Mouse (Mus musculus) macrophage (primary cell): ENCODE measurements around the gene Fam53b. TPM values are rescaled to one million over a fixed set of nuclear protein-coding genes. Genes with fewer than 3 reads are reported as not detected.
A peak's percentile ranks its signal among the peaks of the same experiment; 100 is the strongest.

Source experiments
- H3K27ac ChIP-seq: fragments of 350-480 bp; formaldehyde crosslinking; 2 replicates; pipeline ENCODE4 v1.9.0; 2021
- H3K36me3 ChIP-seq: fragments of 350-480 bp; formaldehyde crosslinking; 2 replicates; pipeline ENCODE4 v1.9.0; 2021; ENCODE audit errors: inconsistent target
- H3K4me3 ChIP-seq: fragments of 350-480 bp; formaldehyde crosslinking; 2 replicates; pipeline ENCODE4 v1.9.0; 2021; ENCODE audit errors: inconsistent target
- H3K79me2 ChIP-seq: fragments of 350-480 bp; formaldehyde crosslinking; 2 replicates; pipeline ENCODE4 v1.9.0; 2021; ENCODE audit errors: inconsistent target
- WGBS: methylation state at CpG from one replicate; pipeline ENCODE4 v1.1.7; 2026; ENCODE audit warnings: inconsistent platforms; ENCODE audit not compliant: missing documents; 5-methylcytosine and 5-hydroxymethylcytosine counted together
- polyA plus RNA-seq: library from polyadenylated mRNA; stranded (reverse); fragments of 250-400 nt; gene quantifications from 3 replicates; pipeline ENCODE4 v1.2.4, GENCODE M21; 2018; ENCODE audit warnings: inconsistent platforms

The Fam53b gene
- polyA plus RNA-seq, 1 experiment from 2014 or later, result 28.5 TPM

DNA sequence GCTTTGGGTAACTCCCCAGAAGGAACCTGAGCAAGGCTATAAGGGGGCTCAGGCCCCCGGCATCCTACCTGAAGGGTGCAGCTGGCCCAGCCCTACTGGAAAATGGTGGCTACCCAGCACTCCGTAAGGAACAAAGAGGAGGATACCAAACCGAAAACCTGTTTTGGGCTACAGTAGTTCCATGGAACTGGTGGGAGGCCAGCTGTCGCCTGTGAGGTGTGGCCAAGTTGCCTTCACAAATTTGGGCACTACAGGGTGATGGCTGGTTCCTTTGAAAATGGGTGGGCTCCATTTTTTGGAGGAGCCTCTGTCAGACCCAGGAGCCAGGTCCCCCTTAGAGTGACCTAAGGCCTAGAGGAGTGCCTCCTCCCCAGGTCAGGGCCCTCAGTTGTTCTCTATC lies 98.4 kb downstream of the Fam53b start:
- peaks cover 41% of the 10 kb centered on the region; the same call in 1 of the 2 replicates for H3K79me2 ChIP-seq
- 94% methylated on average over 4 of the region's 4 CpGs for WGBS
- peak overlapping the region; percentile 100 for H3K27ac ChIP-seq
- no peak overlapping the region for H3K4me3 ChIP-seq
- H3K36me3 ChIP-seq, result no peaks in the 10 kb centered on the region; the same call in 1 of the 2 replicates

DNA sequence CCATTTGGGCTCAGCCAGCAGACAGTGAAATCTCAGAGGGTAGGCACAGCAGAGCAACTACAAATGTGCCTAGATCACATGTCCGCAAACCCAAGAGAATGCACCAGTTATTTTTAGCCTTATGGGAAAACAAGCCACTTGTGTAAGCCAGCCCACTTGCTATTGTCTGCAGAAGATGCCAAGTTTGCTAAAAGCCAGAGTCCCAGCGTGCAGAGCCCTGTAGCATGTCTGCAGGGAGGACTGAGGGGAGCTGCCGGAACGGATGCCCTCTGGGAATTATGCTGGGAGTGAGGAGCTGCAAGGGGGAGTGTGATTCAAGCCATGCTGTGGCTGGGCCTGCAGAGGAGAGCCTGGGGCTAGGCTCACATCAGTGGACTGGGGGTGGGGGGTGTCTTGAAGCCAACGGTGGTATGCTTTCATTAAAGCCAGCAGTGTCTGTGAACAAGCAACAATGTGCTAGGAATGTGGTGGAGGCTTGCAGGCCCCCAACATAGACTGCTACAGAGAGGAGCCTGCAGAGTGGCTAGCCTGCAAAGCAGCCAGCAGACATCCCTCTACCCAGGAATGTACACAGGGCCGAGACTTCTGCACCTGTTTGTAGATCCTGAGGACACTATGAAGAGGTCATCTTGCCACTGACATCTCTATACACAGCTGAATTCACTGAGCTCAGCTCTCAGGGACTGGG lies 99.3 kb downstream of the Fam53b start:
- H3K27ac ChIP-seq, result peak overlapping the region; percentile 100
- WGBS, result 26% methylated on average over 6 of the region's 6 CpGs
- H3K36me3 ChIP-seq, result no peaks in the 10 kb centered on the region; the same call in 1 of the 2 replicates

DNA sequence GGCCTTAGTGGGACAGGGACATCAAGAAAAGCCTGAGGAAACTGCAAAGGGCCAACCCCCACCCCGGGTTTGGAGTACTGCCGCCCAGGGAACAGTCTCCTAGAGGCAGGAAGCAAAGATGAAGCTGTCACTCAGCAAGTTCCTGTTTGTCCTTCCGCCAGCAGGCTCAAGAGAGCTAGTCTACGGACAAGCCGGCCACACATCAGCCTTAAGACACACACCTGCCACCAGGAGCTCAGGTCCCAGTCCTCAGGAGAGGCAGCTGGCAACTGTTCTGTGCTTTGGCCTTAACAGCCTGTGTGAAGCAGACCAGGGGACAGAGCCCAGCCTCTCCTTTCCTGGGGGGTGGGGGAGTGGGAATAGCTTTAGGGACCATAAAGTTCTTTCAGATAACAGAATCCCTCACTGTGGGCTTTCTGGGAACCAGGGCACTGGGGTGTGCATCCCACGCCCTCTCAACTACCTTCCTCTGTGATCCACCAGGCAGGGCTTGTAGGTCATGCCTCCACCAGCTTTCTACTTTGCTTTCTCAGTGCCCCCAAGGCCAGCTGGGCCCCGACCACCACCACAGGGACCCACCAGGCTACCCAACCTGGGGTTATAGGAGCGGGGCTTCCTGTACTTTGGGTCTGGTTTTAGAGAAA lies 100.1 kb downstream of the Fam53b start:
- H3K79me2 ChIP-seq, result peaks cover 32% of the 10 kb centered on the region; the same call in 1 of the 2 replicates
- no peak overlapping the region for H3K4me3 ChIP-seq
- 19% methylated on average over 8 of the region's 8 CpGs for WGBS
- no peaks in the 10 kb centered on the region; the same call in 1 of the 2 replicates for H3K36me3 ChIP-seq
- H3K27ac ChIP-seq, result peak overlapping the region; percentile 100

More for the DNA sequence above, 99.3 kb downstream of the Fam53b start:
- Histone ChIP-seq H3K4me3 (no peak overlapping the region), H3K79me2 (peaks cover 40% of the 10 kb centered on the region; the same call in 1 of the 2 replicates)

DNA sequence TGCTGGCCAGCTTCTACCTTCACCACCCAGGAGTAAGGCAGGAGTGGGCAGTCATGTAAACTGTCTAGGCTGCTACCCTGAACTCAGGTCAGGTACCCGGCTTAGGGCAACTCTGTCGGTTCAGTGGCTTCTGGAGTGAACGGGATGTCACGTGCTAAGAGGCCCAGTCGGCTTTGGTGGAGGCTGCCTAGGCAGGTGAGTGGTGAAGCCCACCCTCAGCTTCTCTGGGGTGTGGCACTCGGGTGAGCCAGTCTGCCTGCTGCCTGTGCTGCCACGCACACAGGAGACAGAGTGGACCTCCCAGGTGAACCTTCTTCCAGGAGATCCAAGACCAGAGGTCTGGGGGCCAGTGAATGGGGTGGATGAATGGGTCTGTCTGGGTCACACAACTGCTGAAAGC lies 100.7 kb downstream of the Fam53b start:
- Histone ChIP-seq H3K79me2 (peaks cover 26% of the 10 kb centered on the region; the same call in 1 of the 2 replicates), H3K36me3 (no peaks in the 10 kb centered on the region; the same call in 1 of the 2 replicates), H3K4me3 (no peak overlapping the region), H3K27ac (peak overlapping the region; percentile 100)
- 75% methylated on average over 7 of the region's 7 CpGs for WGBS

DNA sequence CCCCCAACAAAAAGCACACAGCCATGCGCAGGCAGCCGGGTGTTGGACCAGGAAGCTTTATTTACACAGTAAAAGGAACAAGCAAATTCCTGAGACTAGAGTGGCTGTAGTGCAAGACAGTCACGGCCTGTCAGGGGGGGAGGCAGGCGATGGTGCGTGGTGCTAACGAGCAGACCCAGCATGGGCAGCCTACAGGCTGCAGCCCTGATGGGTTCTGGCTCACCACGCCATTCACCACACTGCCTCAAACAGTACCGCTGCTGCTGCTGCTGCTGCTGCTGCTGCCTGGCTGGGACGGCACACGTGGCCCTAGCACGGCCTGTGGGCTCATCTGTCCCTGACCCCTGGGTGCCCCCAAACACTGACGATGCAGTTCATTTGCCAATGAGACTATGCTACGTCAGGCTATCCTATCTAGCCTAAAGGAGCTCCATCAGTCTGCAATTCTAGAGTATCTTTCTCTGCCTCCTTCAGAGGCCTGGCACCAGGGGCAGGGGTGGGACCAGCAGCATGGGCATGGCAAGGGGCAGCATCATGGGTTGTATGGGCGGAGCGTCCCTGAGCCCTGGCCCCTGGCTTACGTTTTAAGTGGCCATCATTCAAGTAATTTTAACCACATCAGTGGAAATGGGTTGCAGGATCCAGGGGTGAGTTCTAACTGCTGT lies 101.5 kb downstream of the Fam53b start:
- Histone ChIP-seq H3K79me2 (peaks cover 18% of the 10 kb centered on the region; the same call in 1 of the 2 replicates), H3K27ac (no peak overlapping the region), H3K4me3 (no peak overlapping the region), H3K36me3 (no peaks in the 10 kb centered on the region; the same call in 1 of the 2 replicates)
- WGBS, result 84% methylated on average over 16 of the region's 16 CpGs

DNA sequence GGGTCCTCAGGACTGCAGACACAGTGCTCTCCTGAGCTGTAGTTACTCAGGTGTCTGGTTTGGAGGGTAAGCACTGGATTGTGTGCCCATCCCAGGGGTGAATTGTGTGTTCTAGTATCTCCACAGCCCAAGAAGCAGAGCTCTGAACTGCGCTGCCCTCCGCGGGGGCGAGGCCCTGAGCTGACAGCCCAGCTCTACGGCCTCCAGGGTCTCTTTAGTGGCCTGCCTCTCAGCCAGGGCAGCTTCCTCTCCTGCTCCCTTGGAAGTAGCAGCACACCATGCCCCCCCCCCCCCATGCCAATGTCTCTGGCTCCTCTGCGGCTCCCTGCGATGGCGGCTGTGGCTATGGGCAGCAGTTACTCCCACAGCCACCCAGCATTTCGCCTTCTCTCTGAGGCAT lies 102.1 kb downstream of the Fam53b start:
- no peaks in the 10 kb centered on the region; the same call in 1 of the 2 replicates for H3K36me3 ChIP-seq
- no peak overlapping the region for H3K4me3 ChIP-seq
- peaks cover 15% of the 10 kb centered on the region; the same call in 1 of the 2 replicates for H3K79me2 ChIP-seq
- no peak overlapping the region for H3K27ac ChIP-seq
- 91% methylated on average over 7 of the region's 9 CpGs for WGBS

DNA sequence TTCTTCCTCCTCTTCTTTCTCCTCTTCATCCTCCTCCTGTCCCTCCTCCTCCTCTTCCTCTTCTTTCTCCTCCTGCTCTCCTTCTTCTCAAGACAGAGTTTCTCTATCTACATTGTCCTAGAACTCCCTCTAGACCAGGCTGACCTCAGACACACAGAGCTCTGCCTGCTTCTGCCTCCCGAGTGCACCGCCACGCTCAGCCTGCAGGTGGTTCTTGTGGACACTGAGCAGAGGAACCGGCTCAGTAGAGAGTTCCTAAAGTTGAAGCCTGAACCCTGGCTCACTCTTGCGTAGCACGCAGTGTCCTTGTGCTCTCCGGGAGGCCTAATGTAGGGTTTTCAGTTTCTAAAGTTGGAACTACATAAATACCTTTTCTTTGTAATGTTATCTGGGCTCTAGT lies 108.6 kb downstream of the Fam53b start:
- H3K36me3 ChIP-seq, result no peaks in the 10 kb centered on the region
- no peak overlapping the region for H3K4me3 ChIP-seq
- no peaks in the 10 kb centered on the region for H3K79me2 ChIP-seq
- WGBS, result 94% methylated on average over 7 of the region's 7 CpGs
- H3K27ac ChIP-seq, result no peak overlapping the region

DNA sequence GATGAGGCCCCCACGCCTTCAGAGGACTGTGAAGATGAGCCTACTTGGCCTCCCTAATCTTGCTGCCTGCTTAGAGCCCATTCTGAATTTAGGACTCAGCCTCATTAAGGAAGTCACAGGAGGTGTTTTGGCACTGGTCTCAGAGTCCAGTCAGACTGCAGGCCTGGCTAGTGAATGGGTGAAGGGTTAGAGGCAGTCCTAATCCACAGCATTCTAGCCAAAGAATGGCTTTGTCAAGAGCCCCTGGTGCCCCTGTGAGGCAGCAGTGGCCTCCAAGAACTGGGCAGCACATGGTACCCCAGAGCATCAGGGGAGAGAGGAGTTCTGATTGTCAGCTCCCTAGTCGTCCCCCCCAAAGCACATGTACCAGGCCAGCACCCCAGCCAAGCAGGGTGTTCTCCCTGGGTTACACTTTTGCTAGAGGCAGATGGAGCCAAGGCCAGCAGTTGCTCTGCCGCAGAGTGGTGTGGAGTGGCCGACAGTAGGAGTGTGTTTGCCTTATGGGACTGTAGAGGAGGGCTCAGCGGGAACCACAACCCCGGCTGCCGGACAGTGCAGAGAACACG lies 109.3 kb downstream of the Fam53b start:
- Histone ChIP-seq H3K27ac (no peak overlapping the region), H3K79me2 (no peaks in the 10 kb centered on the region), H3K4me3 (no peak overlapping the region), H3K36me3 (no peaks in the 10 kb centered on the region)
- WGBS, result 95% methylated on average over 7 of the region's 8 CpGs

DNA sequence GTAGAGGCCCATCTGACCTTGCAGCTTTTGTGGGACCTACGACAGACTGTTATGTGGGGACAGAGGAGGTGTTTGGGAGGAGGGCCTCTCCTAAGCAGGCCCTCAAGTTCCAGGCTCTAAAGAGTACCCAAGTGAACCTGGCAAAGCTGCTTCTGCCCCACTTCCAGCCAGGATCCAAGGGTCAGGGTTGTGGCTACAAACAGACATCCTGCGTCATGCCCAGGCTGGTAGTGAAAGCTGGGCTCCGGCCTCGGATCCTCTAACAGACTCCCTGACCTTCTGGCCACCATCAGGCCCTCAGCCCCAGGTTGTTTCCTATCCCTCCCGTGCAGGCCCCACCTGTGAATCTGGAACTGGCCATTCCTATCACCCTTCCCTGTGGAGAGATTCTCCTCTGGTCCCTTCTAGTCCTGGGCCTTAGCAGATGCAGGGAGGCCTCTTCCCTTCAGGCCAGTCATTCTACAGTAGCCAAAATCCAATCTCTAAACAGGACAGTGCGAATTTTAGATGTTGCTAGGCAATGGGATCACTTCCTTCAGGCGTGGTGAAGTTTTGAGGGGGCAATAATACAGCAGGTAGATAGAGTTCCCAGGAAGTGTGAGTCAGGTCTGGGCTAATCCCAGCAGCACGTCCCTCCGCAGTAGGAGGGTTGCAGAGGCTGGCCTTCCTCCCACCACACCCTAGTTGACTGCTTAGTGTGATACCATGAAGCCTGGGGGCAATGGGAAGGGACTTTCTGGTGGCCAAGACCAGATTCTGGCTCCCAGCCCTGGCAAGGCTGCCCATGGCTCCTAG lies 110.0 kb downstream of the Fam53b start:
- H3K27ac ChIP-seq, result no peak overlapping the region
- H3K36me3 ChIP-seq, result no peaks in the 10 kb centered on the region
- no peaks in the 10 kb centered on the region for H3K79me2 ChIP-seq
- 99% methylated on average over 9 of the region's 9 CpGs for WGBS
- no peak overlapping the region for H3K4me3 ChIP-seq

DNA sequence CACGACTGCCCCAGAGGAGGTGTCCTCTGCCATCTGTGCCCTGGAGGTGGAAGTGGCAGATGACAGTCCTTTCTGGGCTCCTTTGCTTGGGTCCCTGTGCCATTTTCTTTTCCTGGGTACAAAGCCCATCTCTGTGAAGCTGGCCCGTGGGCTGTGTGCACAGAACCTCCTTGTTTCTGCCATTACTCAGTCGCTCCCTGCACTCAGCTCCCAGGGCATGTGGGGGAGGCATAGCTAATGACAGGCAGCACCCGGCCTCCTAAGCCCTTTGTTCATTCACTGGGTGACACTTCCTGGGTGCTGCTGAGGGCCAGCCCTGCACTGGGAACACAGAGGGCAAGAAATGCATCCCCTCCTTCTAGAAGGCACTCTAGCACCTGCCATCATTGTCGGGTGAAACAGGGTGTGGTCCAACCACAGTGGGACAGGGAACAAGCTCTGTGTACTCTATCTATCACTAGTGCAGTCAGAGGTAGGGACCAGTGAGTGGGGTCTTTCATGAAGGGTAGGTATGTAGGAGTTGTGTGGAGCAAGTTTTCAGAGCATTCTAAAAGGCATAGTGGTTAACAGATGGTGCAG lies 111.1 kb downstream of the Fam53b start:
- WGBS, result 92% methylated on average over 5 of the region's 5 CpGs

DNA sequence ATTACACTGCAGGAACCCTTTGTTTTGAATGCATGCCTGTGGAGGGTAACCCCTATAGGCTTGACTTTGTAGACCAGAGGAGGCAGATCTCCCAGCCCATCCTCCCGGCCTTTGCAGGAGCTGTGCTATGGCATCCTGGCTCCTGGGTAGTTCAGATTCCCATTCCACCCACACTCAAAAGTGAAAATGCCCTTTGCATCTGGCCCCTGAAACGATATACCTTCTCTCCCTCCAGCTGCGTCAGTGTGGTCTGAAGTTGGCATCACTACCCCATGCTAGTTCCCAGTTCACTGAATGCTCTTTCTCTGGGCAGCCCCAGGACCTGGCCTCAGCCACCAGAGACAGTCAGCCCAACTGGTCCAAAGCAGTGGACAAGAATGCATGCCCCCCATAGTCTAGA lies 111.7 kb downstream of the Fam53b start:
- H3K79me2 ChIP-seq, result no peaks in the 10 kb centered on the region
- H3K36me3 ChIP-seq, result no peaks in the 10 kb centered on the region
- WGBS, result 93% methylated on average over 3 of the region's 3 CpGs
- no peak overlapping the region for H3K27ac ChIP-seq
- no peak overlapping the region for H3K4me3 ChIP-seq

More for the DNA sequence above, 111.1 kb downstream of the Fam53b start:
- Histone ChIP-seq H3K79me2 (no peaks in the 10 kb centered on the region), H3K36me3 (no peaks in the 10 kb centered on the region), H3K27ac (no peak overlapping the region), H3K4me3 (no peak overlapping the region)

DNA sequence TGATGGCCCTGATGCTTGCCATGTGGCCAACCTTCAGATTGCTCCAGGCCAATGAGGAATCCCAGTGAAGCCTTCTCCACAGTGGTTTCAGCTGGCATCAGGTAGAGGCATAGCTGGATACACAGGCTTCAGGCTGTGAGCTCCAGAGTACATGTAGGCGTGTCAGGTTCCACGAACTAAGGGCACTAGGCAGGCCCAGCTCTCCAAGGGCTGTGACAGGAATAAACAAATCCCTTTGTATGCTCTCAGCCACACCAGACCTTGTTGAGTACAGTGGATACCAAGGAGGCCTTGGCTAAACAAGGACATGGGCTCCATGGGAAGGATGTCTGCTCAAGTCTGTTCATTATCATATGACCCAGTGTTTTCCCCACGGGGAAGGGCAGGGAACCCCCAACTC lies 112.3 kb downstream of the Fam53b start:
- H3K27ac ChIP-seq, result no peak overlapping the region
- no peak overlapping the region for H3K4me3 ChIP-seq
- no peaks in the 10 kb centered on the region for H3K79me2 ChIP-seq
- no peaks in the 10 kb centered on the region for H3K36me3 ChIP-seq
- WGBS, result 97% methylated on average over 3 of the region's 3 CpGs

DNA sequence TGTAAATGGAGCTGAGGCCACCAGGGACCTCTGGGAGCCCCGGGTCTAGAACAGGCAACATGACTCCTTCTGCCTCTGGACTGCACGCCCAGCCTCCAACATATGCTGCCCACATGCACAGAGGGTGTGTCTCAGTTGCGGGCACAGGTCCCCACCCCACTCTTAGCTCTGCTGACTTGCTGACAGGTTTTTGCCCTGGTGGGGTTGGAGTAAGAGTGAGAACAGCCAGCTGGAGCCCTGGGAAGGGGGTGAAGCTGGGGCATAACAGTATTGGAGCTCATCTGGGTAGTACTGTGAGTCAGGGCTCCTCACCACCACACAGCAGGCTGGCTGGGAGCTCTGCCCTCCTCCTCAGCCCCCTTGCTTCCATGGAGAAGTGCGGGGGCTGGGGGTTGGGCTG lies 113.6 kb downstream of the Fam53b start:
- Histone ChIP-seq H3K4me3 (no peak overlapping the region), H3K79me2 (no peaks in the 10 kb centered on the region), H3K27ac (peak overlapping the region; percentile 5; the same call in 1 of the 2 replicates), H3K36me3 (no peaks in the 10 kb centered on the region)
- WGBS, result 95% methylated on average over 3 of the region's 4 CpGs

DNA sequence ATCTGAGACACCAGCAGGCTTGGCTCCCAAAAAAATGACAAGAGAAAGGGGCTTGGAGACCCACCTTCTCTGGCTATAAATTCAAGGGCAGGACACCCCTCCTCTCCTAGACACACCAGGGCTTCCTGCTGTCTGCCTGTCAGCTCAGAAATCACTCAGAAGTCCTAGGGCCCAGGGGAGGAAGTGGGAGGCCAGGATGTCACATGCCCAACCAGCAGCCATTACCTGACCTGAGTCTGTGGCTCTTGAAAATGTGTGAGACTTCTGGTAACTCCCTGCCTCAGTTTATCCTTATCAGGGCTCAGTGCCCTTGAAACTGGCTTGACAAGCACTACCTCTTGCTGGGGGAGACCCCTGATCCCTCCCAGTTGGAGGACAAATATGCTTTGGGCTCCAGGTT lies 114.0 kb downstream of the Fam53b start:
- H3K4me3 ChIP-seq, result no peak overlapping the region
- H3K79me2 ChIP-seq, result no peaks in the 10 kb centered on the region
- 0 out of 2 replicates have a peak overlapping the region, but pooled peaks have one; percentile 5 for H3K27ac ChIP-seq
- H3K36me3 ChIP-seq, result no peaks in the 10 kb centered on the region
